Mouse (Mus musculus): ENCODE results near the gene Emc9.

- TF ChIP-seq CTCF (IDR thresholded peaks at IDR 0.05) (no peak), POLR2A (IDR thresholded peaks at IDR 0.05; ENCODE audit: insufficient read depth, low read depth, low read length) (no peak)
Observed at GRCm38 (mm10) chr14:55584303-55584701, 800 bp downstream of the Emc9 start.

Measured in heart, adult 2 months (tissue).